Mouse (Mus musculus) bone marrow, adult 2 months (tissue): ENCODE measurements around the gene Prkd2.

Experiments used
- CTCF ChIP-seq: fragments of 200-500 bp; IDR thresholded peaks from 2 replicates; pipeline ENCODE4 v1.5.1; 2011; ENCODE audit warnings: low read length, control low read depth; ENCODE audit not compliant: control insufficient read depth, insufficient read depth
- POLR2A ChIP-seq: fragments of 200-500 bp; IDR thresholded peaks from 2 replicates; pipeline ENCODE4 v1.6.1; 2011; ENCODE audit warnings: low read depth, mild to moderate bottlenecking, control low read depth, low read length, borderline replicate concordance; ENCODE audit not compliant: control insufficient read depth

- no peak for TF ChIP-seq CTCF
- TF ChIP-seq POLR2A = no peak
Observed at GRCm38 (mm10) chr7:16819794-16820193, 22.9 kb upstream of the Prkd2 start.
